Mouse (Mus musculus) midbrain, embryonic 11.5 days (tissue): ENCODE data around the gene Siae. TPM values are rescaled to one million over a fixed set of nuclear protein-coding genes. Genes with fewer than 3 reads are reported as not detected.
A peak's percentile ranks its signal among the peaks of the same experiment; 100 is the strongest.

Experiments
- ATAC-seq: fragments of 200-750 bp; cut with Nextera tagmentation; 2 replicates; pipeline ENCODE4 v1.8.0; 2017; ENCODE audit warnings: moderate TSS enrichment, moderate library complexity; ENCODE audit not compliant: low FRiP score
- DNase-seq: peaks from one replicate; pipeline ENCODE4 v3.0.0; 2015; ENCODE audit warnings: low spot score; ENCODE audit errors: missing footprints
- H3K27ac ChIP-seq: fragments of 300-500 bp; sonication (generic); 2 replicates; pipeline ENCODE4 v1.5.1; 2014; ENCODE audit warnings: low read depth, low read length
- H3K27me3 ChIP-seq: fragments of 300-500 bp; sonication (generic); 2 replicates; pipeline ENCODE4 v1.6.1; 2014; ENCODE audit warnings: mild to moderate bottlenecking, low read length, moderate library complexity, mixed read lengths; ENCODE audit not compliant: control insufficient read depth, insufficient read depth
- H3K36me3 ChIP-seq: fragments of 300-500 bp; sonication (generic); 2 replicates; pipeline ENCODE4 v1.6.1; 2014; ENCODE audit warnings: mild to moderate bottlenecking, low read length, moderate library complexity, mixed read lengths; ENCODE audit not compliant: control insufficient read depth, insufficient read depth
- H3K4me1 ChIP-seq: fragments of 300-500 bp; sonication (generic); 2 replicates; pipeline ENCODE4 v1.6.1; 2014; ENCODE audit warnings: low read length; ENCODE audit not compliant: control insufficient read depth, insufficient read depth
- H3K4me2 ChIP-seq: fragments of 300-500 bp; sonication (generic); 2 replicates; pipeline ENCODE4 v1.6.1; 2014; ENCODE audit warnings: mild to moderate bottlenecking, moderate library complexity
- H3K4me3 ChIP-seq: fragments of 300-500 bp; sonication (generic); 2 replicates; pipeline ENCODE4 v1.5.1; 2014; ENCODE audit warnings: low read depth, low read length
- H3K9ac ChIP-seq: fragments of 300-500 bp; sonication (generic); 2 replicates; pipeline ENCODE4 v1.6.1; 2014; ENCODE audit warnings: low read length
- H3K9me3 ChIP-seq: fragments of 300-500 bp; sonication (generic); 2 replicates; pipeline ENCODE4 v1.6.1; 2016; ENCODE audit warnings: low read length; ENCODE audit not compliant: control insufficient read depth
- WGBS: fragments of 180-500 bp; shearing (Covaris S2); extraction: QIAGEN DNeasy Blood & Tissue Kit; methylation state at CpG from one replicate; pipeline ENCODE4 v1.1.7; 2014; 5-methylcytosine and 5-hydroxymethylcytosine counted together
- polyA plus RNA-seq: library from polyadenylated mRNA; unstranded; fragments of >200 nt; fragmentation: Nextera tagmentation; extraction: Ambion mirVana; gene quantifications from 2 replicates; pipeline ENCODE4 v1.2.1, GENCODE M21; 2014

Gene Siae
- polyA plus RNA-seq, 1 experiment from 2014 or later: 7.7 TPM

DNA sequence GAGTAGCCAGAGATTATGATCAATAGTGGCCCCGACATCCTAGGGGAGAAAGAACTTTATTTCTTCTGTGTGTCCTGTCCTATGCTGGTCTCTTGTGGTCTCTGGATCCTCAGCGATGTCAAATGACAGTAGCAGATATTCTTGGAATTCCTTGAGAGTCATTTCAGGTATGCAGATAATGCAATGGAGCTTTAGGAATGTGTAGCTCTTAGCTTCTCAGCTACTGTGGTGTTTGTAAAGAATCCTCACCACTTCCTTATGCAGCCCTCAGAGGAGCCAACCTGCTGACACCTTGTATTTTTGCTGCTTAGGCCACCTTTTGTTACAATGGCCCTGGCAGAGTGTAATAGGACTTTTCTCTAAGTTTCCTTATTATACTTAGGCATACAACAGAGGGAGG, 109.1 kb downstream of the Siae start:
- Histone ChIP-seq H3K27me3 (no peaks in the 10 kb centered on the region), H3K27ac (no peak overlapping the region), H3K4me1 (no peaks in the 10 kb centered on the region), H3K9ac (no peak overlapping the region), H3K4me3 (no peak overlapping the region), H3K36me3 (no peaks in the 10 kb centered on the region), H3K9me3 (no peaks in the 10 kb centered on the region), H3K4me2 (no peak overlapping the region)
- ATAC-seq (no peak), DNase-seq (no peak)
- 84% methylated on average over 2 of the region's 2 CpGs for WGBS

DNA sequence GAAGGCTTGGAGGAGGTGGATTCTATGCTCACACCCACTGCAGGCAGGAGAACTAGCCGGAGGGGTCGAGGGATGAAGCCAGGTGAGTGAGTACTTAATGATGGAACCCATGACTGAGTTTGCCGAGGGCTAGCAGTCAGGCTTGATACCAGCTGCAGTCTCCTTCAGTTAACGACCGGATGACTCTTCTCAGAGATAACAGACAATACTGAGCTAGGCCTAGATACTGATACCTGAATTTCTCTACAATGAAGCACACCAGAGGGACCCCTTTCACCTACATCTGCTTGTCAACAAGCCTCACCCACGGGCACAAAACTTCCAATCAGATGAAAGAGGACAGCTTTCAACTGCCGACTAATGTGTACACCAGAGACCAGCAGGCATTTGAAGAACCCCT, 110.5 kb downstream of the Siae start:
- WGBS: 80% methylated on average over 7 of the region's 7 CpGs
- H3K4me3 ChIP-seq: no peak overlapping the region
- no peaks in the 10 kb centered on the region for H3K36me3 ChIP-seq
- H3K9ac ChIP-seq: no peak overlapping the region
- DNase-seq: no peak
- no peaks in the 10 kb centered on the region for H3K9me3 ChIP-seq
- no peaks in the 10 kb centered on the region for H3K4me1 ChIP-seq
- no peak overlapping the region for H3K4me2 ChIP-seq
- no peaks in the 10 kb centered on the region for H3K27me3 ChIP-seq
- no peak for ATAC-seq
- H3K27ac ChIP-seq: no peak overlapping the region

DNA sequence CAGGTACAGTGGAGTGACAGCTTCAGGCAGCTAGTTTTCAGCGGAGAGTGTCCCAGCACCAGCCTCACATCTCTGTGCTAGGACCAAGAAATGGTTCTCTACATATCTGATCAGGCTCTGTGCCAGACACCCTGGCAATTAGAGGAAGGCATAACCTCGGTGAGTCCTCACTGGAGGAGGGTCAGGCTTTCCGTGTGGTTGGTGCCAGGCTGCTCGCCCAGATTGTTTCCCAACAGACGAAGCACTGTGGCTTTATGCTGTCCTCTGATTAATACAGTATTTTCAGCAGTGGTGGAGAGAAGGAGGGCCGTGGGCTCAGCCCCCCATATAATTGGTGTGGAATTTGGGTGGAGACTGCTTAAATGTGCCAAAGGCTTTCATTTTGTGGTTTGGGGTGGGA, 113.6 kb downstream of the Siae start, which contains the start of gene Panx3:
TSS of gene Panx3 (minus strand) at position 121 of the 400 bp plus-strand sequence.
- H3K9ac ChIP-seq: no peak within 1 kb of the TSS
- H3K4me3 ChIP-seq: no peak within 1 kb of the TSS
- ATAC-seq: no peak
- WGBS: 75% methylated on average over 6 of the region's 6 CpGs
- no peaks in the 10 kb centered on the region for H3K4me1 ChIP-seq
- peak; percentile 70 for DNase-seq
- no peak within 1 kb of the TSS for H3K27ac ChIP-seq
- H3K4me2 ChIP-seq: no peak within 1 kb of the TSS
- no peaks in the 10 kb centered on the region for H3K27me3 ChIP-seq
- H3K9me3 ChIP-seq: no peaks in the 10 kb centered on the region
- no peaks in the 10 kb centered on the region for H3K36me3 ChIP-seq

DNA sequence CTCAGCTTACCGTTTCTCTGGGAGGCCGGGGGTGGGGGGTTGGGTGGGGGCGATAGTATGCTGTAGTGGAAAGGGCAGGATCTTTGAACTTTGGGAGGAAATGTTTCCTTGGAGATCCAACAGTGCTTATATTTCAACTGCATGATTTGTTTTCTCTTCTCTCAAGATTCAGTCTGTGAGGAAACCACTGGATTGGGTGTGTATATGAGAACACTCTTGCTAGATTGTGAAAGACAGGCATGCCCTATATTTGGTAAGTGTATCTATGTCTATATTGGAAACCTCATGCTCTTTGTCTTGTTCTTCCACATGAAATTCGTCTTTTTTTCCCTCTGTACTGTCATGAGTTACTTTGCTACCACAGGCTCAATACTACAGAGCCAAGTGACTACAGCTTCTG, 114.2 kb downstream of the Siae start:
- WGBS: 65% methylated on average over 4 of the region's 4 CpGs
- DNase-seq (peak; percentile 56), ATAC-seq (no peak)

DNA sequence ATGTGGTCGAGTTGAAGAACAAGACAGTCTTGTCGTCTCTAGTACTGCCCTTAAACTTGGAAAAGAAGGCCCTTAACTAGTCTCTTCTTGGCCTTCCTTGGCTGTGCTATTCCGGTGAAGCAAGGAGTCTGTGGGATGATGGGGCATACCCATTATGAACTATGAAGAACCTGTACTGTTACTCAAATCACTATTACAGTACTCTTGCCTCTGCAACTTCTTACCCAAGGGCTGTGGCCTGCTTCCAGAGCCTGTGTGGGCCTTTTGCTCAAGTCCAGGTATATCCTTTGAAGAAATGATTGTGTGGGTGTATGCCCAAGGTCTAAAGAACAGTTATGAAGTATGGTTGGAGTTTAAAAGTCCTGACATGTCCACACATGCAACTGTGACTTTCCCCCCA, 114.8 kb downstream of the Siae start:
- no peak overlapping the region for H3K27ac ChIP-seq
- no peaks in the 10 kb centered on the region for H3K36me3 ChIP-seq
- 86% methylated on average over 3 of the region's 3 CpGs for WGBS
- H3K9me3 ChIP-seq: no peaks in the 10 kb centered on the region
- ATAC-seq (no peak), DNase-seq (no peak)
- H3K4me1 ChIP-seq: no peaks in the 10 kb centered on the region
- no peak overlapping the region for H3K4me2 ChIP-seq
- no peak overlapping the region for H3K4me3 ChIP-seq
- no peaks in the 10 kb centered on the region for H3K27me3 ChIP-seq
- no peak overlapping the region for H3K9ac ChIP-seq

More for the DNA sequence above, 114.2 kb downstream of the Siae start:
- Histone ChIP-seq H3K27me3 (no peaks in the 10 kb centered on the region), H3K9me3 (no peaks in the 10 kb centered on the region), H3K9ac (no peak overlapping the region), H3K27ac (no peak overlapping the region), H3K36me3 (no peaks in the 10 kb centered on the region), H3K4me2 (no peak overlapping the region), H3K4me3 (no peak overlapping the region), H3K4me1 (no peaks in the 10 kb centered on the region)

DNA sequence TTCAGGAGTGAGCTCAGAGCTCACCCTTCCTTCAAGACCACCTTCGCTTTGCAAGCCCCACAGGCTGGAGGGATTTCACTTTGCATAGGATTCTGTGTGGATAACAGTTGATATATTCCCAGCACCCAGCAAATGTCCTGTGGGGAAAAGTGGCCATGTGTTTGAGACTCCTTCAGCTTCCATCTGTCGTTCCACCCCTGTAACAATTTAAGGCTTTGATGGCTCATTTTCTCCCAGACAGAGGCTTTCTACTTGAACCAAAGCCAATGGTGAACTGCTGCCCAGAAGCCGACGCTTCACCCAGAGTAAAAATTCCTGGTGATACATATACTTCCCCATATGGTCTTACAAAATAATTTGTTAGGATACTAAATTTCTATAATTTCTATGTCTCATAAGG, 119.8 kb downstream of the Siae start:
- H3K4me1 ChIP-seq: no peaks in the 10 kb centered on the region
- DNase-seq (no peak), ATAC-seq (no peak)
- H3K4me2 ChIP-seq: no peak overlapping the region
- no peak overlapping the region for H3K9ac ChIP-seq
- H3K4me3 ChIP-seq: no peak overlapping the region
- H3K27me3 ChIP-seq: no peaks in the 10 kb centered on the region
- no peaks in the 10 kb centered on the region for H3K36me3 ChIP-seq
- no peaks in the 10 kb centered on the region for H3K9me3 ChIP-seq
- WGBS: 89% methylated on average over 4 of the region's 4 CpGs
- H3K27ac ChIP-seq: no peak overlapping the region

DNA sequence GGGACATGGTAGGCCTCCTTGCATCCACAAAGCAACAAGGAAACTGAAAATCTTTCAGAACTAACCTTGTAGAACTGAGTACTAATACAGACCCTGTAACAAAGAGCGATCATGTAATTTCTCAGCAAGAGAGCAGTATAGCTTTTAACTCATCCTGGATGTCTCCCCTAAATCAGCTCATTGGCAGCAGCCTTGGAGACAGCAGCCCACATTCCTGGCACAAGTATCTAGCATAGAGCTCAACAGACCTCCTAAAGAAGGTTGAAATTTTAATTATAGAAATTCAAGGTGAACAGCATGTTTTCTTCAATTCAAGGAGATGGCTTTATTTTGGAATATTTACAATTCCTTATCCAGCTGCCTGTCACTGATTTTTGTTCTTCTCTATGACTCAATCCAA, 125.6 kb downstream of the Siae start:
- WGBS: 100% methylated on average over 1 of the region's 1 CpGs
- H3K4me3 ChIP-seq: no peak overlapping the region

DNA sequence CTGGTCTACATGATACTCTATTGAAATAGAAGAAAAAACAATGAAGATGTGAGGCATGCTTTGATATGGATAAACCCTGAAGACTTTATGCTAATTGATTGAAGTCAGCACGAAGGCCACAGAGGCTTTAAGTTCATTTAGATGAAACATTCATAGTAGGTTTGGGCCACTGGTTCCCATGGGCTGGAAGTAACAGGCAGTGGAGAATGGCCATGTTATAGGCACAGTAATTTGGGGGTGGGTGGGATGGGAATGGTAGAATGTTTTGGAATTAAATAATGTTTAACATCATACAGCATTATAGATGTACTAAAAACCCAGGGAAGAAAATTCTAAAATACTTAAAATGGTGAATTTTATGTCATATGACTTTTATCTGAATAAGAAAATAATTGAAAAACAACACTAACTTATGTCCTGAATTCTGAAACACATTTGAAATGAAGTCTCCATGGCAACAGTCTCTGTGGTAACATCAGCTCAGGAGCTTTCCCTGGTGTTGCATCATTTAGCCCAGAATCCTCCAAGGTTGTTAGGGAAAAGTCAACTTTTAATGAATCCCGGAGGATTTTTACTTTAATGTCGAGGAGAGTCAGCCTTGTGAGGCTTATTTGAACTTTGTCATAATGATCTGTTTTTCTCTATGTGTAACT, 131.9 kb downstream of the Siae start:
- no peaks in the 10 kb centered on the region for H3K36me3 ChIP-seq
- DNase-seq: no peak
- no peak overlapping the region for H3K4me3 ChIP-seq
- no peaks in the 10 kb centered on the region for H3K4me1 ChIP-seq
- 75% methylated on average over 3 of the region's 3 CpGs for WGBS
- no peak for ATAC-seq
- no peaks in the 10 kb centered on the region for H3K27me3 ChIP-seq
- no peak overlapping the region for H3K9ac ChIP-seq
- no peak overlapping the region for H3K27ac ChIP-seq
- H3K9me3 ChIP-seq: no peaks in the 10 kb centered on the region
- H3K4me2 ChIP-seq: no peak overlapping the region

More for the DNA sequence above, 125.6 kb downstream of the Siae start:
- Histone ChIP-seq H3K36me3 (no peaks in the 10 kb centered on the region), H3K4me1 (no peaks in the 10 kb centered on the region), H3K27ac (no peak overlapping the region), H3K27me3 (no peaks in the 10 kb centered on the region), H3K9me3 (no peaks in the 10 kb centered on the region), H3K4me2 (no peak overlapping the region), H3K9ac (no peak overlapping the region)
- DNase-seq: no peak
- ATAC-seq: no peak

DNA sequence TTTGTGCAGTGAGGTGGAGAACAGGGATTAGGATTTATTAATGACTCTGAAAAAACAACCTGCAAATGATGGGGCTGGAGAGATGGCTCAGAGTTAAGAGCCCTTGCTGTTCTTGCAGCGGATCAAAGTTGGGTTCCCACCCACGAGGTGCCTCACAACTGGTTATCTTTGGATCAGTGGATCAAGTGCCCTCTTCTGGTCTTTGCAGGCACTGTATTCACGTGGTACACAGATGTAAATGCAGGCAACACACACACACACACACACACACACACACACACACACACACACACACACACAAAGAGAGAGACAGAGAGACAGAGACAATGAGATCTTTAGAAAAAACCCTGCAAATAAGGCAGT, 132.4 kb downstream of the Siae start:
- ATAC-seq: no peak
- WGBS: 50% methylated on average over 3 of the region's 3 CpGs
- no peak for DNase-seq

More for the DNA sequence above, 132.4 kb downstream of the Siae start:
- Histone ChIP-seq H3K4me1 (no peaks in the 10 kb centered on the region), H3K27me3 (no peaks in the 10 kb centered on the region), H3K36me3 (no peaks in the 10 kb centered on the region), H3K9me3 (no peaks in the 10 kb centered on the region), H3K27ac (no peak overlapping the region), H3K4me2 (no peak overlapping the region), H3K9ac (no peak overlapping the region), H3K4me3 (no peak overlapping the region)
